Mouse (Mus musculus): ENCODE data around the gene Casc3.
A peak's percentile ranks its signal among the peaks of the same experiment; 100 is the strongest.

DNA sequence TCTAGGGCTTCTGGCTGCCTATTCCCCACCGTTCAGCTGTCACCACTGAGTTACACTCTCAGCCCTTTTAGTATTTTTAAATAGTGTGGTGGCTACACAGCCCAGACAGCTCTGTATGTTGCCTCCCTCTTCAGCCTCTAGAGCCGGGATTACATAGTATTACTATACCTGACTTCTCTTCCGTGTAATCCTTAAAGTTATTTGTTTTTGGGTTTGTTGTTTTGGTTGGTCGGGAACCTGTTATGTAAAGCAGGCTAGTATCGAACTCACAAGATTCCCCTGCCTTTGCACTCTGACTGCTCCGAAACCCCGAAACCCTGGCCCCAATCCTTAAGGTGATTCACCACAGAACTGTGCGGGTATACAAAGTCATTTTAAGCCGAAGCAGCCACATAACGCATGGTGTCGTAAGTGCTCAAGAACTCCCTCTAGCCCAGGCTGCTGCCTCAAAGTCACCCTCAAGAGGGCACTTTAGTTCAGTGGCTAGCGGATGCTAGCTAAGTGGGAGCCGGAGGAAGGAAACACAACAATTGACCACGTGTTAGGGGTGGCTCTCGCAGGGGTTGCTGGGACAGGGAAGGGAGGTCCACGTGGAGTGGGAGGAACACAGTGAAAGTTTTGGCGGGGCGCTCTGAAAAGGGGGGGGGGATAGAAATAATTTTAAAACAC is 16.0 kb upstream of the Casc3 start:
- TF ChIP-seq CTCF (IDR thresholded peaks at IDR 0.05; ENCODE audit: low read depth) (peak; percentile 88), EP300 (IDR thresholded peaks at IDR 0.05; ENCODE audit: low read depth) (no peak; the same call in 1 of the 2 replicates)

All from liver, postnatal 0 days (tissue).